Mouse (Mus musculus) left cerebral cortex, postnatal 36 days (tissue): ENCODE results near the gene Acot5. TPM values are rescaled to one million over a fixed set of nuclear protein-coding genes. Genes with fewer than 3 reads are reported as not detected.
A peak's percentile ranks its signal among the peaks of the same experiment; 100 is the strongest.
"Not testable (repeated sequence)": the region's sequence is repeated elsewhere in the genome, so short reads cannot be mapped to it uniquely, and the experiment has no call there.

Experiments
- DNase-seq, 2 experiments: peaks; one replicate each; pipeline ENCODE4 v3.0.0; 2021 to 2022; ENCODE audit warnings: low spot score in 2 of 2, mixed read lengths in 1 of 2
- intact Hi-C: fragments of 180-260 bp; cut with DNase I; formaldehyde crosslinking; loops from one replicate; pipeline ENCODE4 v1.15.1; 2025
- total RNA-seq, 2 experiments: library from RNA; stranded (reverse); gene quantifications; 2 replicates each; pipeline ENCODE4 v1.2.3; 2021

The Acot5 gene
- total RNA-seq, 2 experiments from 2014 or later: 4.9 to 6.2 TPM

DNA sequence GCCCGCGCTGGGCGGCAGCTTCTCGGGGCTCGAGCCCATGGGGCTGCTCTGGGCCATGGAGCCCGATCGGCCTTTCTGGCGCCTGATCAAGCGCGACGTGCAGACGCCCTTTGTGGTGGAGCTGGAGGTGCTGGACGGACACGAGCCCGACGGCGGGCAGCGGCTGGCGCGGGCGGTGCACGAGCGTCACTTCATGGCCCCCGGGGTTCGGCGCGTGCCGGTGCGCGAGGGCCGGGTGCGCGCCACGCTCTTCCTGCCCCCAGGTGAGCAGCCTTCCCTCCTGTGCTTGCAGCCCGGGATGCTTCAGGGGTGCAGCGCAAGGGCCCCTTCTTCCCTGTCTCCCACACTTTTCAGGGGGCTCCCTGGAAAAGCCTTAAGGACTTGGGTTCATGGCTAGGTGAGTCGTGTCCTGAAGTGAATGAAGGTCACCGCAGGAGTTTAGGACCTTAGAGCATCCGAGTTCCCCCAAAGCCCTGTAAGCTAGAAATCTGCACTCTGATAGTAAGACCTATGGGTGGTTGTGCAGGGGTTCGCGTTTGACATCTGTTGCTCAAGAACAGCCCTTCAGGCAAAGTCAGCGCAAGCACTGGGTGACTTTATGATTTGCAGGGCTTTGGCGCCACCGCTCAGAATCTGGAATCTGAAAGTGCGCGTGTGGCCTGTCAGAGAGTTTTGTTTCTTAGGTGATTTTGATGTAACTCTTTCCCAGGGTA, 15.3 kb upstream of the Acot5 start:
- DNase-seq: peak in 1 of 2 experiments; percentile 33

DNA sequence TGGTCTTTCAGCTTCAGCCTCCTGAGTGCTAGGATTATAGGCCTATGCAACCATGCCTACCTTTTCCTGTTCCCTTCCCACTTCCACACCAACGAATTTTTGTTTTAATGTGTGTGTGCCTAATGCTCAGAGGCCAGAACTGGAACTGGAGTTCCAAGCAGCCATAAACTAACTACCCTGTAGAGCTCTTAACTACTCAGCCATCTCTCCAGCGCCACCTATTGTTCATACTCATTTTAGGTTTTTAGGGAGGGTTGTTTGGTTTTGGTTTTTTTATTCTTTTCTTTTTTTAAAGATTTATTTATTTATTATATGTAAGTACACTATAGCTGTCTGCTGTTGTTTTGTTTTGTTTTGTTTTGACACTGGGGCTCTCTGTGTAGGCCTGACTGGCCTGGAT, 8.2 kb upstream of the Acot5 start:
- no peak for DNase-seq

More for the DNA sequence above, 15.3 kb upstream of the Acot5 start:
- intact Hi-C loops: no loop called here

DNA sequence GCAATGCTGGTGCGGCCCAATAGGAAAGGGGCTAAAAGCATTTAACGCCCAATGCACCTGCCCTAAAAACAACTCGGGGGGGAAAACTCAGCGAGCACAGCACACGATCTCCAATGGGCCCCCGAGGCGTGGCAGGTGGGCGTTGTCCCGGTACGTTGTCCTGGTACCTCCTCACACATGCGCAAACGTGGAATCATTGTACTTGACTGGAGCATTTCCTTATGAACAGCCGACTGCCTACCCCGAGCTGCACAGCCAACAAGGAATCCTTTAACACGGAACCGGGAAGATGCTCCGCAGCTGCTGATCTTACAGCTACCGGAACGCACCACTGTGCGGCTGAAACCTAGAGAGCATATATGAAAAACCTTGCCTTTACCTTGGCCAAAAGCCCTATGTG, 6.8 kb upstream of the Acot5 start:
- DNase-seq: no peak
- intact Hi-C loops: no loop called here

More for the DNA sequence above, 8.2 kb upstream of the Acot5 start:
- intact Hi-C loops: loop anchor here (2.0 kb wide), 1 partner anchor 88 kb away; no protein-coding TSS in a partner anchor

DNA sequence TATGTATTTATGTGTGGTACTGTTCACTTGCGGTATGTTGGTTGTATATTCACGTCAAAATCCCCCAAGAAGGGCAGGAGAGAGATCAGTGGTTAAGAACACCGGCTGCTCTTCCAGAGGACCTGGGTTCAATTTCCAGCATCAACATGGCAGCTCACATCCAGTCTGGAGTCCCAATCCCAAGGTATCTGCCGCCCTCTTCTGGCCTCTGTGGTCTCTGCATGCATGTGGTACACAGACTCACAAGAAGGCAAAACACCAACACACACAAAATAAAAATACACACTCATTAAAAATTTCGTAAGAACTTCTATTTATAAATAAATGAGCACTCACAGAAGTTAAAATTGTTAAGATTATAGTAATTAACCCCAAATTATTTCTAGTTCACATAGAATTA, 5.9 kb upstream of the Acot5 start:
- intact Hi-C loops: no loop called here
- no peak for DNase-seq

DNA sequence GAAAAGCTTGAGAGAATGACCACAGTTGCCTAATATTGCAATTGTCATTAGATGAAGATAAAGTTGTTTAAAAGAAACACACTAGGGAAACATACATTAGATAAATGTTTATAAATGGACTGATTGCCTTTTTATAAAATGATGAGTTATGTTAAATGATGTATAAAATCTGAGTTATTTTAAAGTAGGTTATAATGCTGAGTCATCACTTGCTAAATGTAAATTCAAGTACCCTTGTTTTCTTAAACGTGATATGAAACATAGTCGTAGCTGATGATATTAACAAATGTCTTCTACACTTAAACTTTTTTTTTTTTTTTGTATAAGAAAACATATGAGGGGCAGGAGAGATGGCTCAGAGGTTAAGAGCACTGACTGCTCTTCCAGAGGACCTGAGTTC, 5.3 kb upstream of the Acot5 start:
- intact Hi-C loops: no loop called here

DNA sequence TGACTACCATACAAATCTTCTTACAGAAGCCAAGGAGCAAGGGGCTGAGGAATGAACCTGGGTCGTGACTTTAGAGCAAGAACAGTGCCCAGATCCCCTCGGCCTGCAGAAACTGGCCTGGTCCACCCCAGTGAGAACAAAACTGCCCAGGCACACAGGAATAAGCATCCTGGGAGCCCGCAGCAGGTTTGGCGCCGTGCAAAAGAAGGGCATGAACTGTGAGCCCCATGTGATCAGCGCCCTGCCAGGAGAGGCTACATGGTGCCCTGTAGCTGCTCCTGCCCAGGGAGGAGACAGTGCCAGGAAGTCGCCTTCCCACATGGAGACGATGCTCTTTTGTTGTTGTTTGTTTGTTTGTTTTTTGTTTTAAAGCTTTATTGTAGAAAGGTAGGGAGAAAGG, 4.5 kb upstream of the Acot5 start:
- intact Hi-C loops: no loop called here
- no peak for DNase-seq

More for the DNA sequence above, 5.3 kb upstream of the Acot5 start:
- no peak for DNase-seq

DNA sequence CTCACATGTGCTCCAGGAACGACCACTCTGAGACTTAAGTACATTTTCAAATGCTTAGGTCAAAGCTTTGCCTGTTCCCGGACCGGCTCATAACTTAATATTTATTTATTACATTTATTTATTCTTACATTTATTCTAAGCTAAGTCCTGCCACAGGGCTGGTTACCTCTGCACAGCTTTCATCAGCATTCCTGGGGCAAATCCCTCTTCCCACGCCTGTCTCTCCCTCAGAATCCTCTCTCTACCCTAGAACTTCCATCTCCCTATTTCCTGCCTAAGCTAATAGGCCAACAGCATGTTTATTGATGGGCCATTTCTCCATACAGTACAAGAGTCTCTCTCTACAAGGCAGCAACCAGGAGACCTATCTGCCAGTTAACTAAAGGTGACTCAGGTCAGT, 1.4 kb upstream of the Acot5 start:
- intact Hi-C loops: no loop called here
- no peak for DNase-seq

DNA sequence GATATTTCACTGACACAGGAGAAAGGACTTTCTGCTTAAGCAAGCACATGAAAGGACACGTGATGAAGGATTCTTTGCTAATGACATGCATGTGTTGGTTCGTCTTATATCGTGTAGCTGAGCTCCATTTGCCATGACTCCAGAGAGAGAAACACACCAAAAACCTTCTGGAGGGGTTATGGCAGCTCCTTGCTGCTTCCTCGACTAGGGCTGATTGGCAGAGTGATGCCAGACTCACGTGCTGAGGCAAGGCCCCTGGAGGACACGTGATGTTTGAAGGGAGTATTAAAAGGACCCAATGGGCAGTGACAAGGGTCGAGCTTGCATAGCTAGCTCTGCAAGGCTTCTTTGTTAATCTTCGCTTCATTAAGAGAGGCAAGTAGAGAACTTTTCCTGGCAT, 829 bp upstream of the Acot5 start:
- intact Hi-C loops: no loop called here

DNA sequence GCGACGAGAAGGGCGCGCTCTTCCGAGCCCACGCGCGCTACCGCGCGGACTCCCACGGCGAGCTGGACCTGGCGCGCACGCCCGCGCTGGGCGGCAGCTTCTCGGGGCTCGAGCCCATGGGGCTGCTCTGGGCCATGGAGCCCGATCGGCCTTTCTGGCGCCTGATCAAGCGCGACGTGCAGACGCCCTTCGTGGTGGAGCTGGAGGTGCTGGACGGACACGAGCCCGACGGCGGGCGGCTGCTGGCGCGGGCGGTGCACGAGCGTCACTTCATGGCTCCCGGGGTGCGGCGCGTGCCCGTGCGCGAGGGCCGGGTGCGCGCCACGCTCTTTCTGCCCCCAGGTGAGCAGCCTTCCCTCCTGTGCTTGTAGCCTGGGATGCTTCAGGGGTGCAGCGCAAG, 457 bp downstream of the Acot5 start:
- intact Hi-C loops: not testable (repeated sequence)
- peak; percentile 43 to 56 for DNase-seq

More for the DNA sequence above, 829 bp upstream of the Acot5 start:
- no peak for DNase-seq

DNA sequence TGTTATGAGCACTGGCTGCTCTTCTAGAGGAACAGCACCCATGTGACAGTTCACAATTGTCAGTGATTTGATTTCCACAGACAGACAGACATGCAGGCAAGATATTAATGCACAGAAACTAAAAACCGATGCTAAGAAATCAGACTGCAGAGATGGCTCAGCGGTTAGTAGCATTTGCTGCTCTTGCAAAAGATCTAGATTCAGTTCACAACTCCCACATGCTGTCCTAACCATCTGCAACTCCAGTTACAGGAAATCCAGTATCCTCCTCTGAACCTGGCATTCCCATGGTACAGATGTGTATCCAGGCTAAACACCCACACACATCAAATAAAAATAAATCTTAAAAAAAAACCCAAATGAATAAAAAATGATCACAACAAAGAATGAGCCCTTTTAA, 2.6 kb downstream of the Acot5 start:
- intact Hi-C loops: loop anchor here (10.0 kb wide), 1 partner anchor 163 kb away; no protein-coding TSS in a partner anchor
- peak; percentile 16 to 27 for DNase-seq

DNA sequence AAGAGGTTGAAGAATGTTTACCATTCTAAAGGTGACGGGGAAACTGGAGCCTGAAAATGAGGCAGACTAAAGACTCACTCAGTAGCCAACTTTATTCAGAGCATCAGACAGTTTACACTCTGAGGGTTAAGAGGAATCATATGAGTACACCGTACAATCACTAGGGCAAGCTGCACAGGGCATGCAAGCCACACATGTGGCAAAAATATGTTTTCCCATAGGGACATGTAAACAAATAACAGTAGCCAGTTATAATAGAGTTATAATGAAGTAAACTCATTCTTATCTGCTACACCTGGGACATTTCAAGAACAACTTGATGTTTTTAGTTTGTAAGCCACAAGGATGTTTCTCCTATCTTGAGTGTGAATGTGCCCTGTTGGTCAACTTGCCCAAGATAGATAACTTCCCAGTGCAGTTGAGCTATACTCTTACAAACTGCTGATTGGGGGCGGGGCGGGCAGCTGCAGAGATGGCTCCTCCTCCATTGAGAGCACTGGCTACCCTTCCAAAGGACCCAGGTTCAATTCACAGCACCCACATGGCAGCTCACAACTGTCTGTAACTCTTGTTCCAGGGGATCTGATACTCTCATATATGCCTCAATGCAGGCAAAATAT, 8.4 kb downstream of the Acot5 start:
- intact Hi-C loops: loop anchor here (10.0 kb wide), 1 partner anchor 157 kb away; no protein-coding TSS in a partner anchor
- DNase-seq: no peak

DNA sequence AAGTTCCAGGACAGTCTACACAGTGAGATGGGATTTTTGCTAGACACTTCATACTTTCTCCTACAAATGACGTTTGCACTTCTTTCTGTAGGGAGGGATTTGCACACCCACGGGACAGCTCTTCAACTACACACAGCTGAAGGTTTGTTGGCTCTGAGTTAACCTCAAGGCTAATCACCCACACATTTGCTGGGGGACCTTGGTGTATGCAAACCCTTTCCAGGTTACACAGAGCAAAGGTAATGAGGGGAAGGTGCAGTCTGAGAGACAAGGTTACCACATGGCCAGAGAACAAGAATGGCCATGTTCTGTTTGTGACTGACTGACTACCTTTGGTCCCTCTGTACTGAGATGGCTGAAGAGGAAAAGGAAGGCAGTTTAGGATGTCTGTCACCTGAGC, 14.7 kb downstream of the Acot5 start:
- DNase-seq: no peak
- intact Hi-C loops: no loop called here

DNA sequence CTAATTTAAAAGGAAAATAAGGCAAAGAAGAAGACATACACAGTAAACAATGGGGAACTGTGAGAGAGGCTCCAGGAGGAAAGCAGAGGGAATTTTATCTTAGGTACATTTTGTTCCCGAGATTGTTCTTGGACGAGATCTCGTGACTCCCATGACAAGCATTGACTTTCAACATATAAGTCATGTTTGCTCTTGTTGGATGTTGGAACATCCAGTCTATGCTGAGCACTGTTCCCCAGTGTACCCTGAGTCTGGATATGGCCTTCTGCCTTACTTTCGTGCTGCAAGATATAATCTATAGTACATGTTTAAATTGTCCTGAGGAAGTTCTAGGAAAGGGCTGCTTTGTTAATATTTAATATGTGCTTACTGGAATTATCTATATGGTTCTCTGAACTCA, 15.5 kb downstream of the Acot5 start:
- intact Hi-C loops: no loop called here

DNA sequence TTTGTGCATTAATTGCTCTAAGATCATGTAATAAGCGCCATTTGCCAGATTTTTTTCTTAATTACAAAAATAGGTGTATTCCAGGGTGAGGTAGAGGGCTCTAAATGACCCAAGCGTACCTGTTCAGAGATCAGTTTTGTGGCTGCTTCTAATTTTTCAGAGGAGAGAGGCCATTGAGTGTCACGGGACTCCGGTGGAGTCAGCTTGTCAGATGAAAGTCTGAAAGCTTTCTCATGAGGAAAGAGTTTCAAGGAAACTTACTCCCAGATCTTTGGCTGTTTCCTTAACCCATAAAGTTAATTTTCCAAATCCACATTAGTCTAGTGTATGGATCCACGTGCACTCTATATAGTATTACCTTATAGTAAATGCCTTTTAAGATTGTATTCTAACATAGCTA, 25.5 kb downstream of the Acot5 start:
- intact Hi-C loops, DNase-seq: not testable (repeated sequence)

More for the DNA sequence above, 15.5 kb downstream of the Acot5 start:
- DNase-seq: no peak

DNA sequence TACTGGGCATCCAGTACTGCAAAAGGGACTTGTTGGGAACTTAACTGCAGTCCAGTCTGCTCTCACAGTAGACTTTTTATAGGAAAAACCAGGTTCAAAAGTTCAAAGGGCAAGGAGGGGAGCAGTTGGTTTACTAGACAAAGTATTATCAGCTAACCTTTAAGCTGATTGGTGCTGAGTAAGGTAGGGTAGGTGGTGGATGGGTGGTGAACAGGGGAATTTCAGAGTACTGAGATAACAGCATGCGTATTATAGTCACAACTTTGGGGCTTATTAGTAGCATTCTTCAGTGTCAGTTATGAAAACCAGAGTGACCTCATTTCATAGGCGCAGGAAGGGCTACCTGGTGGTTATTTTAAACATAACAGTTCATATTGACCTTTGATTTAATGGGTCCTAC, 30.5 kb downstream of the Acot5 start:
- DNase-seq: no peak
- intact Hi-C loops: no loop called here

DNA sequence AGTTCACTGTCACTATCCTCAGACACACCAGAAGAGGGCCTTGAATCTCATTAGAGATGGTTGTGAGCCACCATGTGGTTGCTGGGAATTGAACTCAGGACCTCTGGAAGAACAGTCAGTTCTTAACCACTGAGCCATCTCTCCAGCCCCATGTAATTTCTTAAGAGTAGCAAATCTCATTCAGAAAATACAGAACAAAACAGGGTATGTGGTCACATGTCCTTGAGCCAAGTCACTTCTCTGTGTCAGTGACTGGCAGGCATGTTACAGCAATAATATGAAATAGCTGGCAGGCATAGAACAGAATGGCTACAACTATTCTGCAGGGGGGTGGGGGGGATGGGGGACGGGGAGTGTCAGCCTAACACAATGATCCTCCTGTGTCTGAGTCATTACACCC, 30.9 kb downstream of the Acot5 start:
- intact Hi-C loops: no loop called here
- DNase-seq: no peak

DNA sequence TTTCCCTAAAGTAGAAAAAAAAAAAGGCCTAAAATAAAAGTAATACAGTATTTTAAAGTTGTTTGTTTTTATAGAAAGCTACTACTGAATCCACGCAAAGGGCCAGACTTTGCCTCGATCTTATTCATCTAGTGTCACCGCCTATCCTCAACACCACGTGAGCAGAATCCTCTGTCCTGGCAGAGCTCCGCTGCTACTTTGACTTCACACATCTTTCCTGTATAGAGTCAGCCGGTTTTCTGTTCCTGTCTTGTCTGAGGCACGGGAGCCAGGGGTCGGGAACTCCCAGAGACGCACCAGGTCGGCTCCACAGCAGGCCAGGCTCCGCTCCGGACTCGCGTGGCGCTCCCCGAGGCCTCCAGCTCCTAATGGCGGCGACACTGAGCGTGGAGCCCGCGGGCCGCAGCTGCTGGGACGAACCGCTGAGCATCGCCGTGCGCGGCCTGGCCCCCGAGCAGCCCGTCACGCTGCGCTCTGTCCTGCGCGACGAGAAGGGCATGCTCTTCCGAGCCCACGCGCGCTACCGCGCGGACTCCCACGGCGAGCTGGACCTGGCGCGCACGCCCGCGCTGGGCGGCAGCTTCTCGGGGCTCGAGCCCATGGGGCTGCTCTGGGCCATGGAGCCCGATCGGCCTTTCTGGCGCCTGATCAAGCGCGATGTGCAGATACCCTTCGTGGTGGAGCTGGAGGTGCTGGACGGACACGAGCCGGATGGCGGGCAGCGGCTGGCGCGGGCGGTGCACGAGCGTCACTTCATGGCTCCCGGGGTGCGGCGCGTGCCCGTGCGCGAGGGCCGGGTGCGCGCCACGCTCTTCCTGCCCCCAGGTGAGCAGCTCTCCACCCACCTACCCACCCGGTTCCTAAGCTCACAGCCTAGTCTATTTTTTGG, 31.7 kb downstream of the Acot5 start, which contains the start of gene Acot6:
Acot6 (plus strand) TSS at position 51 of the 889 bp plus-strand sequence.
- peak; percentile 47 to 48 for DNase-seq
- intact Hi-C loops: not testable (repeated sequence)

DNA sequence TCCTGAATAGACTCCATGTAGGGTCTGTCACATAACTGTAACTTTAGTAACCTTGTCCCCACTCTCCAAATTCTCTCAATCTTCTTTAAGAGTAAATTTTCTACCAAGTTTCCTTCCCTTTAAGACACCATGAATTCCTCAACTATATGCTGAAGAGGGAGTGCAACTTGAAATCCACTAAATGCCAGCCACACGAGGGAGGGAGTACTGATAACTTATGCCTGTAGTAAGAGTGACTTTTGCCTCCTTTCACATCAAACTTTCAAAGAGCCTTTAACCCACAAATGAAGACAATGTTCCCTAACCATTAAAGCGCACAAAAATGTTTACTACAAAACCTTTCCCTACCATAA, 32.3 kb downstream of the Acot5 start:
- no peak for DNase-seq
- intact Hi-C loops: no loop called here

DNA sequence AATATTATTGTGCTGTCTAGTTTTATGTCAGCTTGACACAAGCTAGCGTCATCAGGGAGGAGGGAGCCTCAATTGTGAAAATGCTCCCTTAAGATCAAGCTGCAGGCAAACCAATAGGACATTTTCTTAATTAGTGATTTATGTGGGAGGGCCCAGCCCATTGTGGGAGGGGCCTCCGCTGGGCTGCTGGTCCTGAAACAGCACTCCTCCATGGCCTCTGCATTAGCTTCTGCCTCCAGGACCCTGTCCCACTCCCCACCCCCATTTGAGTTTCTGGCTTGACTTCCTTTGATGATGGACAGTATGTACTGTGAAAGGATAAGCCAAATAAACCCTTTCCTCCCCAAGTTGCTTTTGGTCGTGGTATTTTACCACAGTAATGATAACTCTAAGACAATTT, 37.9 kb downstream of the Acot5 start:
- intact Hi-C loops: no loop called here
- no peak for DNase-seq

DNA sequence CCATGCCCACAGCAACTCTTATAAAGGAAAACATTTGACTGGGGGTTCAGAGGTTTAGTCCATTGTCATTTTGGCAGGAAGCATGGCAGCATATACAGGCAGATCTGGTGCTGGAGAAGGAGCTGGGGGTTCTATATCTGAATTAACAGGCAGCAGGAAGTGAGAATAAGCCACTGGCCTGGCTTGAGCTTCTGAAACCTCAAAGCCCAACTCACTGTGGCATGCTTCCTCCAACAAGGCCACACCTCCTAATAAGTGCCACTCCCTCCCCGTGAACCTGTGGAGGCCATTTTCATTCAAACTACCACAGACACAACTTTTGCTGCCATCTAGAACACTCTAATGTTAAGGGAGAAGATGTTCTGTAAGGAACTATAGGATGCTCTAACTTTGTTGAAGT, 38.6 kb downstream of the Acot5 start:
- intact Hi-C loops: no loop called here
- no peak for DNase-seq
